Mouse (Mus musculus) cerebellum, adult 2 months (tissue): Measurements from ENCODE around the gene Lama1.

Experiments used
- CTCF ChIP-seq: fragments of 200-500 bp; IDR thresholded peaks from 2 replicates; pipeline ENCODE4 v1.5.1; 2011; ENCODE audit warnings: low read depth, mild to moderate bottlenecking, control low read depth, low read length, moderate library complexity, borderline replicate concordance; ENCODE audit not compliant: insufficient read depth
- POLR2A ChIP-seq: fragments of 200-500 bp; IDR thresholded peaks from 2 replicates; pipeline ENCODE4 v1.6.1; 2011; ENCODE audit warnings: low read length, control low read depth, borderline replicate concordance; ENCODE audit not compliant: insufficient read depth

- TF ChIP-seq CTCF (no peak), POLR2A (no peak)
These were observed 8.1 kb downstream of the Lama1 start for GRCm38 (mm10) chr17:67705035-67705769.
